Comparison of ENCODE assay signal across 12 mouse cellular contexts in the genomic region with DNA sequence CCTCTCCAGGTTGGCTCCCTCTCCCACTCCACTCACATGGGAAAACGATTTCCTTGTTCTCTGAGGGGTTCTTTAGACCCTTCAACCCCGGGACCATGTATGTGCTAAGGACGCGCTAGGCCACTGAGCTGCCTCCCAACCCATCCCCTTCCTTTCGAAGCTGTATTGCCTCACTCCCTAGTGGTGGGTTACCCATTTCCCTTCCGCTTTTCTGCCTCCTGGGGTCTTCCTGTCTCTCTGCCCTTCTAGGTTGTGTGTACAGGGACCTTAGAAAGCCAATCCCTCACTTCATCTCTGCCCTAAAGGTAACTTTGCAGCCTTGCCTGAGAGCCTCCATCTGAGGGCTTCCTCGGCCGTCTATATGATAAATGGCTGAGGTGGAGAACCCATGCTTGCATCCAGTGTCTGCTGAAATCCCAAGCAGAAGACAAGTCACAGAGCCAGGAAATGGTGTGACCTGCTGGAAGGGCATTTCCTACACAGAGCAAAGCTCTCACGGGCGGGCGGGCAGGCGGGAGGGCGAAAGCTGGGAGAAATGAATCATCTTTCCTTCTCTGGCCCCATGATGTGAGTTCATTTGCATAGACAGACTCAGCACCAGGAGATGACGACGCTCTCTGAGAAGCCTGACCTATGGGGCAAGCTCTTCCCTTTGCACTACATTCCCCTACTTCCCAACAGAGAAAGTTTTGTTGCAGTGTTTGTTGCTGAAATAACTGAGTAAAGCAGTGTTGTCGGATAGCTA. TPM values are rescaled to one million over a fixed set of nuclear protein-coding genes. Genes with fewer than 3 reads are reported as not detected.
DNase-seq lines count a peak whose midpoint lies in the region; ATAC-seq and TF ChIP-seq lines count a peak whose summit lies in the region.
"Had no signal": no experiment of that assay in that cellular context is flagged by ENCODE, and none has a peak within 500 bp of the region (broad histone marks: within the 10 kb centered on the region; RNA-seq: fewer than 3 reads in every experiment).

No protein-coding gene starts in this region.

- H3K27ac ChIP-seq in kidney, adult 2 months (ENCODE audit: insufficient read depth, low read depth, low read length): no peak overlapping the region
- H3K27ac ChIP-seq in heart, embryonic 16.5 days (ENCODE audit: low read length): peak overlapping the region; percentile 20; the same call in 1 of the 2 replicates
- no peak overlapping the region for H3K27ac ChIP-seq in hindbrain, embryonic 11.5 days (ENCODE audit: low read depth, low read length)
- H3K27ac ChIP-seq: layer of hippocampus, adult 2 months had no signal

- H3K9ac ChIP-seq in heart, embryonic 16.5 days (ENCODE audit: low read length): no peak overlapping the region
- H3K9ac ChIP-seq in hindbrain, embryonic 11.5 days (ENCODE audit: low read depth, low read length): no peak overlapping the region

- no peaks in the 10 kb centered on the region for H3K4me1 ChIP-seq in kidney, adult 2 months (ENCODE audit: control insufficient read depth, insufficient read depth, low read length)
- H3K4me1 ChIP-seq in heart, embryonic 16.5 days (ENCODE audit: control insufficient read depth, insufficient read depth, low read length): 0 out of 2 replicates have a peak, but pooled peaks cover 9% of the 10 kb centered on the region
- no peaks in the 10 kb centered on the region for H3K4me1 ChIP-seq in hindbrain, embryonic 11.5 days (replicated peaks; ENCODE audit: control insufficient read depth, insufficient read depth, low read length)

- H3K4me2 ChIP-seq in heart, embryonic 16.5 days (ENCODE audit: low read depth, low read length): no peak overlapping the region
- no peak overlapping the region for H3K4me2 ChIP-seq in hindbrain, embryonic 11.5 days (replicated peaks; ENCODE audit: low read depth, low read length)

- DNase-seq in adrenal gland, adult 2 months: peak; percentile 63
- DNase-seq in adrenal gland, adult 18-20 months (ENCODE audit: low spot score in 2 of 2): no peak
- peak; percentile 33 for DNase-seq in kidney, postnatal 10 days
- no peak for DNase-seq in kidney, adult 2 months
- DNase-seq in hindbrain, embryonic 11.5 days (ENCODE audit: low spot score): no peak
- no peak for DNase-seq in layer of hippocampus, adult 11-12 months (ENCODE audit: low spot score)
- DNase-seq: B cell, adult 2 months; cerebellum, postnatal 14 days had no signal

- 62% methylated on average over 16 of the region's 16 CpGs for WGBS in kidney, adult 2 months
- WGBS in heart, embryonic 16.5 days: 40% methylated on average over 16 of the region's 16 CpGs
- 59% methylated on average over 16 of the region's 16 CpGs for WGBS in hindbrain, embryonic 11.5 days

- 0 out of 2 replicates have a peak, but pooled peaks cover 2% of the 10 kb centered on the region for H3K9me3 ChIP-seq in heart, embryonic 16.5 days (replicated peaks; ENCODE audit: control insufficient read depth, low read length)
- no peaks in the 10 kb centered on the region for H3K9me3 ChIP-seq in hindbrain, embryonic 11.5 days (ENCODE audit: control insufficient read depth, low read length)

- no peak overlapping the region for H3K4me3 ChIP-seq in kidney, adult 2 months (ENCODE audit: insufficient read depth, low read depth, low read length)
- H3K4me3 ChIP-seq in heart, embryonic 16.5 days (ENCODE audit: low read length): no peak overlapping the region
- no peak overlapping the region for H3K4me3 ChIP-seq in hindbrain, embryonic 11.5 days (ENCODE audit: low read depth, low read length)
- H3K4me3 ChIP-seq: erythroblast, embryonic 14.5 days; layer of hippocampus, adult 2 months had no signal

- no peak for TF ChIP-seq CTCF in kidney, adult 2 months (conservative IDR thresholded peaks at IDR 0.05; ENCODE audit: insufficient read depth, insufficient read length, low read depth, low read length)

- no peak for TF ChIP-seq POLR2A in kidney, adult 2 months (IDR thresholded peaks at IDR 0.05; ENCODE audit: low read depth, low read length)

- no peaks in the 10 kb centered on the region for H3K27me3 ChIP-seq in kidney, adult 2 months (replicated peaks; ENCODE audit: control insufficient read depth, insufficient read depth, low read length)
- no peaks in the 10 kb centered on the region for H3K27me3 ChIP-seq in heart, embryonic 16.5 days (ENCODE audit: control insufficient read depth, insufficient read depth, low read length)
- H3K27me3 ChIP-seq in hindbrain, embryonic 11.5 days (ENCODE audit: control insufficient read depth, insufficient read depth, low read length): peaks cover 46% of the 10 kb centered on the region

- ATAC-seq in heart, embryonic 16.5 days (replicated peaks; ENCODE audit: extremely low read depth, insufficient read depth, low FRiP score): peak; percentile 52; the same call in 1 of the 2 replicates
- ATAC-seq in megakaryocyte progenitor cell, adult 5-6 weeks (replicated peaks; ENCODE audit: poor library complexity): peak; percentile 28; the same call in 1 of the 2 replicates
- ATAC-seq in hindbrain, embryonic 11.5 days (ENCODE audit: low FRiP score): no peak

- H3K36me3 ChIP-seq in kidney, adult 2 months (ENCODE audit: control insufficient read depth, insufficient read depth, low read length): no peaks in the 10 kb centered on the region
- no peaks in the 10 kb centered on the region for H3K36me3 ChIP-seq in heart, embryonic 16.5 days (ENCODE audit: control insufficient read depth, insufficient read depth)
- no peaks in the 10 kb centered on the region for H3K36me3 ChIP-seq in hindbrain, embryonic 11.5 days (ENCODE audit: control insufficient read depth, insufficient read depth, low read length)

RNA-seq across cellular contexts. Expression of gene Zfp703, which starts 14.0 kb away (rescaled TPM):
- total RNA-seq in adrenal gland, adult 2 months (2021): 100 to 1,000 TPM in 1 of 2 experiments, 10 to 100 TPM in 1; 98.1 to 114 TPM
- 169 and 174 TPM in 2 replicates for polyA plus RNA-seq in adrenal gland, adult 2 months (2012; rRNA removed)
- 100 to 1,000 TPM; 107 to 163 TPM for total RNA-seq in adrenal gland, adult 18-20 months (2021)
- polyA plus RNA-seq in kidney, adult 2 months (2012; rRNA removed): 11.9 and 12.7 TPM in 2 replicates
- 5.0 and 7.0 TPM in 2 replicates for polyA plus RNA-seq in heart, embryonic 16.5 days (2015; fragmentation: Nextera tagmentation; extraction: Ambion mirVana)
- total RNA-seq in megakaryocyte progenitor cell, adult 5-6 weeks (2015): 9.7 and 16.9 TPM in 2 replicates
- 1.7 and 2.0 TPM in 2 replicates for total RNA-seq in megakaryocyte progenitor cell, adult 5-6 weeks (2017)
- 23.7 and 25.9 TPM in 2 replicates for polyA plus RNA-seq in hindbrain, embryonic 11.5 days (2014; fragmentation: Nextera tagmentation; extraction: Ambion mirVana)

Comparison
In these comparisons a context has a peak if more than half of its experiments do, and no peak if none do; other contexts are left out.
1. DNase-seq: peak in adrenal gland, adult 2 months (single experiment) and kidney, postnatal 10 days (single experiment); none in adrenal gland, adult 18-20 months (0 of 2), kidney, adult 2 months (single experiment), hindbrain, embryonic 11.5 days (single experiment) and layer of hippocampus, adult 11-12 months (single experiment).